Mouse (Mus musculus) CD4-positive, CD25-positive, alpha-beta regulatory T cell, adult 4 months (primary cell): ENCODE measurements around the gene 4930438A08Rik. TPM values are rescaled to one million over a fixed set of nuclear protein-coding genes. Genes with fewer than 3 reads are reported as not detected.
A peak's percentile ranks its signal among the peaks of the same experiment; 100 is the strongest.

Experiments
- ATAC-seq: one replicate; pipeline ENCODE4 v1.8.0; 2017
- polyA plus RNA-seq, 2 experiments: library from polyadenylated mRNA; unstranded; fragments of 100-300 nt; shearing (Covaris generic); gene quantifications; one replicate each; pipeline ENCODE4 v1.2.1; 2017

The 4930438A08Rik gene
- polyA plus RNA-seq, 2 experiments from 2014 or later: not detected

GRCm38 (mm10) chr11:58324614-58325229 is 50.1 kb downstream of the 4930438A08Rik start:
- ATAC-seq: no peak

- ATAC-seq: no peak
Observed at GRCm38 (mm10) chr11:58326781-58327180, 52.2 kb downstream of the 4930438A08Rik start.

GRCm38 (mm10) chr11:58329906-58330275 is 55.3 kb downstream of the 4930438A08Rik start:
- peak; percentile 22 for ATAC-seq

GRCm38 (mm10) chr11:58330276-58331148 is 55.9 kb downstream of the 4930438A08Rik start, which contains the start of the genes Zfp672 and Sh3bp5l:
Zfp672 (minus strand) TSS chr11:58330339.
Sh3bp5l (plus strand) TSS chr11:58330724.
- peak; percentile 94 for ATAC-seq

GRCm38 (mm10) chr11:58331149-58331495 is 56.5 kb downstream of the 4930438A08Rik start:
- ATAC-seq: no peak

GRCm38 (mm10) chr11:58331546-58331945 is 56.9 kb downstream of the 4930438A08Rik start:
- no peak for ATAC-seq

- no peak for ATAC-seq
Observed at GRCm38 (mm10) chr11:58334746-58335145, 60.1 kb downstream of the 4930438A08Rik start.

Other genes with a start within 250 kb of the 4930438A08Rik start
- gene Gm12248, start 181.7 kb upstream of the 4930438A08Rik start, polyA plus RNA-seq: under 1 TPM; 0.38 to 0.71 TPM
- 10 to 100 TPM; 89.2 to 97.8 TPM for gene Cnot8, start 170.6 kb upstream of the 4930438A08Rik start, polyA plus RNA-seq
- 1 to 10 TPM; 6.5 to 7.8 TPM for gene Gemin5, start 106.3 kb upstream of the 4930438A08Rik start, polyA plus RNA-seq
- gene Mrpl22, start 103.1 kb upstream of the 4930438A08Rik start, polyA plus RNA-seq: 10 to 100 TPM; 66.8 to 74.2 TPM
- gene Igtp, start 75.2 kb upstream of the 4930438A08Rik start, polyA plus RNA-seq: 100 to 1,000 TPM; 433 to 495 TPM
- 10 to 100 TPM; 51.0 to 68.1 TPM for gene Irgm2, start 75.2 kb upstream of the 4930438A08Rik start, polyA plus RNA-seq
- gene Zfp692, start 32.3 kb downstream of the 4930438A08Rik start, polyA plus RNA-seq: 10 to 100 TPM; 10.7 TPM
- 10 to 100 TPM; 37.0 to 46.8 TPM for gene Zfp672, start 55.5 kb downstream of the 4930438A08Rik start, polyA plus RNA-seq
- 1 to 10 TPM; 5.3 to 6.3 TPM for gene Sh3bp5l, start 55.9 kb downstream of the 4930438A08Rik start, polyA plus RNA-seq
- not detected for gene Lypd8, start 104.2 kb downstream of the 4930438A08Rik start, polyA plus RNA-seq
- gene 1810065E05Rik, start 146.3 kb downstream of the 4930438A08Rik start, polyA plus RNA-seq: not detected
- gene Gm12253, start 157.8 kb downstream of the 4930438A08Rik start, polyA plus RNA-seq: not detected
- gene Lypd9, start 178.1 kb downstream of the 4930438A08Rik start, polyA plus RNA-seq: not detected
- not detected for gene Olfr30, start 187.5 kb downstream of the 4930438A08Rik start, polyA plus RNA-seq
- under 1 TPM in 1 of 2 experiments, not detected in 1; 0.23 TPM for gene Olfr332, start 217.8 kb downstream of the 4930438A08Rik start, polyA plus RNA-seq
- gene Olfr331, start 227.8 kb downstream of the 4930438A08Rik start, polyA plus RNA-seq: not detected